Mouse (Mus musculus): ENCODE measurements around the gene Plekhm1. TPM values are rescaled to one million over a fixed set of nuclear protein-coding genes. Genes with fewer than 3 reads are reported as not detected.

Plekhm1 gene
- polyA plus RNA-seq, 1 experiment = 8.3 TPM

GRCm38 (mm10) chr11:103356938-103357670 is 55.4 kb downstream of the Plekhm1 start:
- H3K27ac ChIP-seq (ENCODE audit: insufficient read depth, low read length) = no peak overlapping the region
- TF ChIP-seq POLR2A (IDR thresholded peaks at IDR 0.05; ENCODE audit: low read depth, low read length) (no peak), CTCF (IDR thresholded peaks at IDR 0.05; ENCODE audit: borderline replicate concordance, insufficient read depth, low read length) (no peak)
- H3K4me1 ChIP-seq (ENCODE audit: control insufficient read depth, insufficient read depth, low read length) = no peaks in the 10 kb centered on the region
- no peak overlapping the region for H3K4me3 ChIP-seq (ENCODE audit: insufficient read depth, low read length)

- no peak overlapping the region for H3K27ac ChIP-seq (ENCODE audit: insufficient read depth, low read length)
- TF ChIP-seq POLR2A (IDR thresholded peaks at IDR 0.05; ENCODE audit: low read depth, low read length) = no peak
- TF ChIP-seq CTCF (IDR thresholded peaks at IDR 0.05; ENCODE audit: borderline replicate concordance, insufficient read depth, low read length) = no peak
- H3K4me3 ChIP-seq (ENCODE audit: insufficient read depth, low read length) = no peak overlapping the region
- H3K4me1 ChIP-seq (ENCODE audit: control insufficient read depth, insufficient read depth, low read length) = no peaks in the 10 kb centered on the region
Observed at GRCm38 (mm10) chr11:103356032-103356571, 56.4 kb downstream of the Plekhm1 start.

GRCm38 (mm10) chr11:103355251-103355650 is 57.2 kb downstream of the Plekhm1 start:
- H3K4me3 ChIP-seq (ENCODE audit: insufficient read depth, low read length) = no peak overlapping the region
- H3K27ac ChIP-seq (ENCODE audit: insufficient read depth, low read length) = no peak overlapping the region
- no peak for TF ChIP-seq POLR2A (IDR thresholded peaks at IDR 0.05; ENCODE audit: low read depth, low read length)
- no peak for TF ChIP-seq CTCF (IDR thresholded peaks at IDR 0.05; ENCODE audit: borderline replicate concordance, insufficient read depth, low read length)
- no peaks in the 10 kb centered on the region for H3K4me1 ChIP-seq (ENCODE audit: control insufficient read depth, insufficient read depth, low read length)

- TF ChIP-seq POLR2A (IDR thresholded peaks at IDR 0.05; ENCODE audit: low read depth, low read length) (no peak), CTCF (IDR thresholded peaks at IDR 0.05; ENCODE audit: borderline replicate concordance, insufficient read depth, low read length) (no peak)
- Histone ChIP-seq H3K4me3 (ENCODE audit: insufficient read depth, low read length) (no peak overlapping the region), H3K27ac (ENCODE audit: insufficient read depth, low read length) (no peak overlapping the region), H3K4me1 (ENCODE audit: control insufficient read depth, insufficient read depth, low read length) (no peaks in the 10 kb centered on the region)
Observed at GRCm38 (mm10) chr11:103354033-103354432, 58.5 kb downstream of the Plekhm1 start.

- TF ChIP-seq POLR2A (IDR thresholded peaks at IDR 0.05; ENCODE audit: low read depth, low read length) = no peak
- no peak for TF ChIP-seq CTCF (IDR thresholded peaks at IDR 0.05; ENCODE audit: borderline replicate concordance, insufficient read depth, low read length)
- no peaks in the 10 kb centered on the region for H3K4me1 ChIP-seq (ENCODE audit: control insufficient read depth, insufficient read depth, low read length)
- no peak overlapping the region for H3K27ac ChIP-seq (ENCODE audit: insufficient read depth, low read length)
- no peak overlapping the region for H3K4me3 ChIP-seq (ENCODE audit: insufficient read depth, low read length)
Observed at GRCm38 (mm10) chr11:103352239-103352814, 60.2 kb downstream of the Plekhm1 start.

- no peak for TF ChIP-seq POLR2A (IDR thresholded peaks at IDR 0.05; ENCODE audit: low read depth, low read length)
- no peak for TF ChIP-seq CTCF (IDR thresholded peaks at IDR 0.05; ENCODE audit: borderline replicate concordance, insufficient read depth, low read length)
- Histone ChIP-seq H3K4me1 (ENCODE audit: control insufficient read depth, insufficient read depth, low read length) (no peaks in the 10 kb centered on the region), H3K27ac (ENCODE audit: insufficient read depth, low read length) (no peak overlapping the region)
Observed at GRCm38 (mm10) chr11:103350711-103351315, 61.7 kb downstream of the Plekhm1 start.

GRCm38 (mm10) chr11:103349699-103350098 is 62.8 kb downstream of the Plekhm1 start:
- H3K4me3 ChIP-seq (ENCODE audit: insufficient read depth, low read length) = no peak overlapping the region
- TF ChIP-seq POLR2A (IDR thresholded peaks at IDR 0.05; ENCODE audit: low read depth, low read length) (no peak), CTCF (IDR thresholded peaks at IDR 0.05; ENCODE audit: borderline replicate concordance, insufficient read depth, low read length) (no peak)

More at GRCm38 (mm10) chr11:103350711-103351315, 61.7 kb downstream of the Plekhm1 start:
- H3K4me3 ChIP-seq (ENCODE audit: insufficient read depth, low read length) = no peak overlapping the region

GRCm38 (mm10) chr11:103346657-103347056 is 65.8 kb downstream of the Plekhm1 start:
- H3K27ac ChIP-seq (ENCODE audit: insufficient read depth, low read length) = no peak overlapping the region
- TF ChIP-seq POLR2A (IDR thresholded peaks at IDR 0.05; ENCODE audit: low read depth, low read length) = no peak
- no peak for TF ChIP-seq CTCF (IDR thresholded peaks at IDR 0.05; ENCODE audit: borderline replicate concordance, insufficient read depth, low read length)
- no peak overlapping the region for H3K4me3 ChIP-seq (ENCODE audit: insufficient read depth, low read length)
- H3K4me1 ChIP-seq (ENCODE audit: control insufficient read depth, insufficient read depth, low read length) = no peaks in the 10 kb centered on the region

More at GRCm38 (mm10) chr11:103349699-103350098, 62.8 kb downstream of the Plekhm1 start:
- Histone ChIP-seq H3K27ac (ENCODE audit: insufficient read depth, low read length) (no peak overlapping the region), H3K4me1 (ENCODE audit: control insufficient read depth, insufficient read depth, low read length) (no peaks in the 10 kb centered on the region)

- no peak for TF ChIP-seq CTCF (IDR thresholded peaks at IDR 0.05; ENCODE audit: borderline replicate concordance, insufficient read depth, low read length)
- H3K4me3 ChIP-seq (ENCODE audit: insufficient read depth, low read length) = no peak overlapping the region
- no peak overlapping the region for H3K27ac ChIP-seq (ENCODE audit: insufficient read depth, low read length)
- H3K4me1 ChIP-seq (ENCODE audit: control insufficient read depth, insufficient read depth, low read length) = no peaks in the 10 kb centered on the region
Observed at GRCm38 (mm10) chr11:103346236-103346635, 66.3 kb downstream of the Plekhm1 start.

All from embryonic fibroblast, embryonic 13.5 days (primary cell).